Mouse (Mus musculus): Measurements from ENCODE around the gene Xrcc2. TPM values are rescaled to one million over a fixed set of nuclear protein-coding genes. Genes with fewer than 3 reads are reported as not detected.
A peak's percentile ranks its signal among the peaks of the same experiment; 100 is the strongest.

The Xrcc2 gene
- polyA plus RNA-seq, 1 experiment, result 3.0 TPM

DNA sequence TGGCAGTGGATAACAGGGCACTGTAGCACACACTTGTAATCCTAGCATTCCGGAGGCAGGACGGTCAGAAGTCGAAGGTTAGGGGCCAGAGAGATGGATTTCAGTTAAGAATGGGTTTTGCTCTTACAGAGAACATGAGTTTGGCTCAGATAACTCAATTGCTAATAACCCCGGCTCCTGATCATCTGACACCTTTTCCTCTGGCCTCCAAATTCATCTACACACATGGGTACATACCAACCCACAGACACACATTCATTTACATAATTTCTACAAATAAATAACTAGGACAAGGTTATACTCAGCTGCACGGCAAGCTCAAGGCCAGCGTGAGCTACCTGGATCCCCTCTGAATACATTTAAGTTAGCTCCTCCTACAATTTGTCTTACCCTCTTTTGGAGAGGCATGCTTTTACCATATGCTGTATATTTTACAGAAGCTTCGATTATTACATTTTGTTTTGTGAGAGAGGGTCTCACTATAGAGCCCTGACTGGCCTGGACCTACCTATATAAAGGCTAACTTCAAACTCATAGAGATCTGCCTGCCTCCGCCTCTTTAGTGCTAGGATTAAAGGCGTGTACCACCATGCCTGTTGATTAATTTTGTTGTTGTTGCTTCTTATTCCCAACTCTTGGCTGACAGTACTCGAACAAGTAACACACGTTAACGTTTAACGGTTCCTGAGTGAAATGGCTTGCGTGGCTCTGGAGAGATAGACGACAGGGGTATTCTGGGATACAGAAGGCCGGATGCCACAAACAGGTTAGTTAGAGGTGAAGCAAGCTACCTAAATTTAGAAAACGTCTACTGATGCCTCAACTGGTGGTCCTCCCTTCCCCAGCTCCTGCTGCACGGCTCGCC, 691 bp downstream of the Xrcc2 start:
- Histone ChIP-seq H3K27ac (replicated peaks; ENCODE audit: low read depth, low read length) (no peak overlapping the region), H3K4me3 (ENCODE audit: insufficient read depth, low read depth, low read length) (peak overlapping the region; percentile 69), H3K4me1 (ENCODE audit: control insufficient read depth, insufficient read depth, insufficient read length, low read length) (peaks cover 2% of the 10 kb centered on the region; the same call in 1 of the 2 replicates)

DNA sequence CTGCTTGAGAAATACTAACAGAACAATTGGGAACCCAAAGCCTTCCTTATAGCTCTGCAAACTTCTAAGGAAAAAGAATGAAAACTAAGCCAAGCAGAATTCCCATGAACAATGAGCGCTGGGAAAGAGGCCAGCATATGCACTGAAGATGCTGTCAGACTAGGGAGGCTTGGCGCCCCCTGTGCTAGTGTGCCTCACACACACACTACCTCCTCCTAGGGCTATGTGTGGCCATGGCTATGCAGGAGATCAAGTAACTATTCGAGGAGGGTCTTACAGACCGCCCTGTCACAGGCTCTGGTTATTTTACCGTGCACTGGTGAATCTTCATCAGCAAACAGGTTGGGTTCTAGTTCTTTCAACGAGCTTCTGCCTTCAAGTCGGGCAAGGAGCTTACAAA, 7.7 kb downstream of the Xrcc2 start:
- Histone ChIP-seq H3K4me3 (ENCODE audit: insufficient read depth, low read depth, low read length) (no peak overlapping the region), H3K27ac (replicated peaks; ENCODE audit: low read depth, low read length) (no peak overlapping the region), H3K4me1 (ENCODE audit: control insufficient read depth, insufficient read depth, insufficient read length, low read length) (peaks cover 3% of the 10 kb centered on the region; the same call in 1 of the 2 replicates)

GRCm38 (mm10) chr5:25696256-25696655, 9.4 kb downstream of the Xrcc2 start:
- no peak overlapping the region for H3K4me3 ChIP-seq (ENCODE audit: insufficient read depth, low read depth, low read length)
- H3K4me1 ChIP-seq (ENCODE audit: control insufficient read depth, insufficient read depth, insufficient read length, low read length), result peaks cover 3% of the 10 kb centered on the region; the same call in 1 of the 2 replicates
- no peak overlapping the region for H3K27ac ChIP-seq (replicated peaks; ENCODE audit: low read depth, low read length)

DNA sequence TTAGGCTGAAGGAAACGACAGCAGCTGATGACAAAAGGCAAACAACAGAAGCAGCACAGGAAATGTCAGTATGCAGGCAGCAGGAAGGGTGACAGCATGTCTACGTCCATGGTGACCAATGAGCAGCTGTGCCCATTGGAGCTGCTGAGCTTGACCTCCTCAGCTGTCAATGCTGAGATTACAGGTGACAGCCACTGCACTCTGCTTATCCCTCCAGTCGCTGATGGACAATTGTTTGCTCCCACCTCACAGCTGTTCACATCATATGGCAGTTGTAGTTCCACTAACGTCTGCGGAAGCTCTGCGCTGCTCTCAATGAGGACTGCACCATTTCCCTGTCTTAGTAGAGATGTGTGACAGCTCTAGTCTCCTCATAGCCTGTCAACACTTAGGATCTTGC, 9.8 kb downstream of the Xrcc2 start:
- Histone ChIP-seq H3K4me1 (ENCODE audit: control insufficient read depth, insufficient read depth, insufficient read length, low read length) (peaks cover 3% of the 10 kb centered on the region; the same call in 1 of the 2 replicates), H3K4me3 (ENCODE audit: insufficient read depth, low read depth, low read length) (no peak overlapping the region), H3K27ac (replicated peaks; ENCODE audit: low read depth, low read length) (no peak overlapping the region)

DNA sequence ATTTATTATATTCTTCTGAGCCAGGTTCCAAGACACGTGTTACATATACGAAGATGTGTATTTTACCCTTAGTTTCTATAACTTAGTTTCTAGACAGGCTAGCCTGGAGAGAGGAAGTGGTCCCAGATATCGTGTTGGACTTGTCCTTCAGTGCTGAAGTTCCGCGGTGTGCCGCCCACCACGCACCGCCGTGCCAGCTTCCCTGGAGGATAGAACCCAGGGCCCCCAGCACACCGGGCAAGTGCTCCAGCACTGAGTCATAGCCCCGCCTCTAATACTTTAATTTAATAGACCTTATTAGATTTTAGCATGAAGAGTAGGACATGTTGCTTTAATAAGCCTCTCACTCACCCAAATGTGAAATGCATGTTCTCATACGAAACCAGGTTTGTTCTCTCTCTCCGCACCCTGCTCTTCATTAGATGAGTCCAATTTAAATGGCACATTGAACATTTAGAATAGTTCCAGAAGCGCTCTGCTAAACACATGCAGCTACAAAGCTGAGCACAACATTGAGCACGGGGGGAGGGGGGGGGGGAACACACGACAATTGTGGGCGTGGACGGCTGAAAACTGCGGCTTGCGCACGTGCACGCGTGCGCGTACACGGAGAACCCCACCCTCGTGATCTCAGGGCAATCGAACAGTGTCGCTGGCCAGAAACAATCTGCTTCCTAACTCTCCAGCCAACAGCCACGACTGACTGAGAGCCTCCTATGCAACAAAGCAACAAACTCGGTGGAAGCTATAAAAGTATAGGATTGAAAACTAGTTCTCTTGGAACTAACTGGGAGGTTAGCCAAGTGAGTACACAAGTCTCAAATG, 33.7 kb downstream of the Xrcc2 start:
- Histone ChIP-seq H3K4me1 (ENCODE audit: control insufficient read depth, insufficient read depth, insufficient read length, low read length) (no peaks in the 10 kb centered on the region), H3K27ac (replicated peaks; ENCODE audit: low read depth, low read length) (no peak overlapping the region), H3K4me3 (ENCODE audit: insufficient read depth, low read depth, low read length) (peak overlapping the region; percentile 42)

DNA sequence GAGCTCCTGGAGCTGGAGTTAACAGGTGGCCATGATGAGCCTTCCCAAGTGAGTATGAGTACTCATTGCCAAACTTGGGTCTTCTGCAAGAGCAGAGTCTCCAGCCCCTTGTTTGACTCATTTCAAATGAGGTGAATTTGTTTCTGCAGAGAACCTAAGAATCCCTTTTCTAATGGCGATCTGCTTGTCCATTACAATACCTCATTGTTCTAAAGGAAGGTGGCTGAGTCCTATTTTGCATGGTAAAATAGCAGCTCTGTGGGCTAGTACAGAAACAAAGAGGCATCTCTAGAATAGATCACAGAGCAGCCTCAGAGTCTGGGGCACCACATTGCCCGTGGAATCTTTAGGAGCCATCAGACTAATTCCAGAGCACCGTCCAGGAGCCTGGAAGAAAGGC, 34.6 kb downstream of the Xrcc2 start:
- H3K4me3 ChIP-seq (ENCODE audit: insufficient read depth, low read depth, low read length), result no peak overlapping the region
- no peak overlapping the region for H3K27ac ChIP-seq (replicated peaks; ENCODE audit: low read depth, low read length)
- H3K4me1 ChIP-seq (ENCODE audit: control insufficient read depth, insufficient read depth, insufficient read length, low read length), result no peaks in the 10 kb centered on the region

- Histone ChIP-seq H3K4me3 (ENCODE audit: insufficient read depth, low read depth, low read length) (no peak overlapping the region), H3K27ac (replicated peaks; ENCODE audit: low read depth, low read length) (no peak overlapping the region), H3K4me1 (ENCODE audit: control insufficient read depth, insufficient read depth, insufficient read length, low read length) (no peaks in the 10 kb centered on the region)
Measured at GRCm38 (mm10) chr5:25668306-25668705, 37.3 kb downstream of the Xrcc2 start.

DNA sequence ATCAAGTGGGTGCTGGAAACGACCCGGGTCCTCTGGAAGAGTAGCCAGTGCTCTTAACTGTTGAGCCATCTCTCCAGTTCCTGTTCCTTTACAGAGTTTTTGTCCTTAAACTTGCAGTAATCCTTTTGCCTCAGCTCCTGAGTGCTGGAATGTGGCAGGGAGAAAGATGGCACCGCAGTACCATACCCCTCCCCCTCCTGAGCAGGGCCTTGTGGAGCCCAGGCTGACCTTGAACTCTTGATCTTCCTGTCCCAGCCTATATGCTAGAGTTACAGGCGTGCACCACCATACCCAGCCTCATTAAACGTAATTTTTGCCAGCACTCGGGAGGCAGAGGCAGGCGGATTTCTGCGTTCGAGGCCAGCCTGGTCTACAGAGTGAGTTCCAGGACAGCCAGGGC, 38.9 kb downstream of the Xrcc2 start:
- no peak overlapping the region for H3K4me3 ChIP-seq (ENCODE audit: insufficient read depth, low read depth, low read length)
- H3K27ac ChIP-seq (replicated peaks; ENCODE audit: low read depth, low read length), result no peak overlapping the region
- H3K4me1 ChIP-seq (ENCODE audit: control insufficient read depth, insufficient read depth, insufficient read length, low read length), result no peaks in the 10 kb centered on the region

GRCm38 (mm10) chr5:25666108-25666507, 39.5 kb downstream of the Xrcc2 start:
- H3K4me3 ChIP-seq (ENCODE audit: insufficient read depth, low read depth, low read length), result no peak overlapping the region
- no peaks in the 10 kb centered on the region for H3K4me1 ChIP-seq (ENCODE audit: control insufficient read depth, insufficient read depth, insufficient read length, low read length)
- no peak overlapping the region for H3K27ac ChIP-seq (replicated peaks; ENCODE audit: low read depth, low read length)

DNA sequence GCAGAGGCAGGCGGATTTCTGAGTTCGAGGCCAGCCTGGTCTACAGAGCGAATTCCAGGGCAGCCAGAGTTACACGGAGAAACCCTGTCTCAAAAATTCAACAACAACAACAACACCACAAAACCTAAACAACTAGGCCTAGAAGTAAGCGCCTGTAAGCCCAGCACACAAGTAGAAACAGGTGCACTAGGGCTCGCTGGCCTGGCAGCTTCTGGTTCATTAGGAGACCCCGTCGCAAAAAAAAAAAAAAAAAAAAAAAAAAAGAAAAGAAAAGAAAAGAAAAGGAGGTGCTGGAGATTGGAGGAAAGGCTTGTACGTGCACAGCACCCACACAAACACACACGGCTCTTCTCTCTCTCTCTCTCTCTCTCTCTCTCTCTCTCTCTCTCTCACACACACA, 40.1 kb downstream of the Xrcc2 start:
- Histone ChIP-seq H3K4me1 (ENCODE audit: control insufficient read depth, insufficient read depth, insufficient read length, low read length) (no peaks in the 10 kb centered on the region), H3K27ac (replicated peaks; ENCODE audit: low read depth, low read length) (no peak overlapping the region), H3K4me3 (ENCODE audit: insufficient read depth, low read depth, low read length) (no peak overlapping the region)

GRCm38 (mm10) chr5:25663165-25663564, 42.5 kb downstream of the Xrcc2 start:
- H3K27ac ChIP-seq (replicated peaks; ENCODE audit: low read depth, low read length), result no peak overlapping the region
- no peaks in the 10 kb centered on the region for H3K4me1 ChIP-seq (ENCODE audit: control insufficient read depth, insufficient read depth, insufficient read length, low read length)
- H3K4me3 ChIP-seq (ENCODE audit: insufficient read depth, low read depth, low read length), result no peak overlapping the region

GRCm38 (mm10) chr5:25654578-25654987, 51.0 kb downstream of the Xrcc2 start:
- Histone ChIP-seq H3K27ac (replicated peaks; ENCODE audit: low read depth, low read length) (no peak overlapping the region), H3K4me3 (ENCODE audit: insufficient read depth, low read depth, low read length) (no peak overlapping the region), H3K4me1 (ENCODE audit: control insufficient read depth, insufficient read depth, insufficient read length, low read length) (no peaks in the 10 kb centered on the region)

- Histone ChIP-seq H3K27ac (replicated peaks; ENCODE audit: low read depth, low read length) (no peak overlapping the region), H3K4me1 (ENCODE audit: control insufficient read depth, insufficient read depth, insufficient read length, low read length) (no peaks in the 10 kb centered on the region)
Measured at GRCm38 (mm10) chr5:25653377-25653776, 52.2 kb downstream of the Xrcc2 start.

DNA sequence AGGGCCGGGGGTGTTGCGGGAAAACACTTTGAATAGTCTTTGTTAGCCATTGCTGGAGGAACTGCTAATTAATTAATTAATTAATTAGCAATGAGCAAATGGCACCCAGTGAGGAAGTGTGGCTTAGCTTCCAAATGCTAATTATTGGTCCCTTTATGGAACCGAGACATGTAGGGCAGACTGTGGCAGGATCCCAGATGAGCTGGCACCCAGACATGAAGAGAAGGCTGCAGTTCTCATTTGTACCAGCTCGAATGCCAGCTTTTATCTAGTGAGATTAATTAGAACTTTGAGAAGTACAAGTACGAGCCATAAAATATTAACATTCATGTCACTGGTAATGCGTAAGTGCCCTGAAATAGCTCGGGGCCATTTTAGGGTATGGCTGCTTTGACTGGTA, 53.2 kb downstream of the Xrcc2 start:
- H3K4me1 ChIP-seq (ENCODE audit: control insufficient read depth, insufficient read depth, insufficient read length, low read length), result no peaks in the 10 kb centered on the region
- H3K27ac ChIP-seq (replicated peaks; ENCODE audit: low read depth, low read length), result no peak overlapping the region
- no peak overlapping the region for H3K4me3 ChIP-seq (ENCODE audit: insufficient read depth, low read depth, low read length)

More at GRCm38 (mm10) chr5:25653377-25653776, 52.2 kb downstream of the Xrcc2 start:
- no peak overlapping the region for H3K4me3 ChIP-seq (ENCODE audit: insufficient read depth, low read depth, low read length)

GRCm38 (mm10) chr5:25645661-25646364, 59.8 kb downstream of the Xrcc2 start:
- H3K27ac ChIP-seq (replicated peaks; ENCODE audit: low read depth, low read length), result no peak overlapping the region
- no peaks in the 10 kb centered on the region for H3K4me1 ChIP-seq (ENCODE audit: control insufficient read depth, insufficient read depth, insufficient read length, low read length)
- H3K4me3 ChIP-seq (ENCODE audit: insufficient read depth, low read depth, low read length), result no peak overlapping the region
